Mouse (Mus musculus) C2C12 (cell line): Measurements from ENCODE around the gene Zfp709. TPM values are rescaled to one million over a fixed set of nuclear protein-coding genes. Genes with fewer than 3 reads are reported as not detected.
A peak's percentile ranks its signal among the peaks of the same experiment; 100 is the strongest.
"Not testable (repeated sequence)": the region's sequence is repeated elsewhere in the genome, so short reads cannot be mapped to it uniquely, and the experiment has no call there.

ENCODE experiments used
- H3K27me3 ChIP-seq: one replicate; pipeline ENCODE4 v1.6.1; 2011; ENCODE audit not compliant: control insufficient read depth, insufficient read depth, insufficient read length
- H3K36me3 ChIP-seq: one replicate; pipeline ENCODE4 v1.6.1; 2011; ENCODE audit not compliant: control insufficient read depth, insufficient read depth
- H3K4me3 ChIP-seq: one replicate; pipeline ENCODE4 v1.5.1; 2011; ENCODE audit warnings: mild to moderate bottlenecking, control low read depth; ENCODE audit not compliant: poor library complexity, insufficient read depth, severe bottlenecking
- H3K79me2 ChIP-seq: one replicate; pipeline ENCODE4 v1.6.1; 2011; ENCODE audit not compliant: control insufficient read depth, insufficient read depth
- H3K79me3 ChIP-seq: one replicate; pipeline ENCODE4 v1.6.1; 2011; ENCODE audit warnings: low read depth, control low read depth
- H3ac ChIP-seq: one replicate; pipeline ENCODE3; 2011; ENCODE audit warnings: low read depth; ENCODE audit not compliant: control insufficient read depth, insufficient read length
- CEBPB ChIP-seq: IDR thresholded peaks from one replicate; pipeline ENCODE4 v1.6.1; 2011; ENCODE audit warnings: low read depth, mild to moderate bottlenecking, control low read depth, moderate library complexity
- CTCF ChIP-seq: IDR thresholded peaks from one replicate; pipeline ENCODE4 v1.5.1; 2011; ENCODE audit not compliant: control insufficient read depth, insufficient read depth, insufficient read length
- FOSL1 ChIP-seq: IDR thresholded peaks from one replicate; pipeline ENCODE4 v1.8.0; 2011; ENCODE audit warnings: mild to moderate bottlenecking, low read length; ENCODE audit not compliant: poor library complexity, insufficient read depth, severe bottlenecking
- MAX ChIP-seq: IDR thresholded peaks from one replicate; pipeline ENCODE4 v1.6.1; 2011; ENCODE audit warnings: mild to moderate bottlenecking, control low read depth
- MYOD1 ChIP-seq: IDR thresholded peaks from one replicate; pipeline ENCODE4 v1.6.1; 2011; ENCODE audit warnings: low read depth; ENCODE audit not compliant: control insufficient read depth, insufficient read length
- MYOG ChIP-seq: IDR thresholded peaks from one replicate; pipeline ENCODE4 v1.6.1; 2011; ENCODE audit not compliant: control insufficient read depth, insufficient read length; ENCODE audit errors: extremely low read depth
- USF1 ChIP-seq: IDR thresholded peaks from one replicate; pipeline ENCODE4 v1.6.1; 2011; ENCODE audit warnings: low read depth, mild to moderate bottlenecking, control low read depth, moderate library complexity
- polyA plus RNA-seq: library from polyadenylated mRNA; unstranded; fragments of >200 nt; fragmentation: generic; extraction: Trizol; gene quantifications from one replicate; pipeline ENCODE4 v1.2.1, GENCODE M21; 2012; ENCODE audit warnings: missing spikeins

The Zfp709 gene
- polyA plus RNA-seq, 1 experiment, result 0.33 TPM

DNA sequence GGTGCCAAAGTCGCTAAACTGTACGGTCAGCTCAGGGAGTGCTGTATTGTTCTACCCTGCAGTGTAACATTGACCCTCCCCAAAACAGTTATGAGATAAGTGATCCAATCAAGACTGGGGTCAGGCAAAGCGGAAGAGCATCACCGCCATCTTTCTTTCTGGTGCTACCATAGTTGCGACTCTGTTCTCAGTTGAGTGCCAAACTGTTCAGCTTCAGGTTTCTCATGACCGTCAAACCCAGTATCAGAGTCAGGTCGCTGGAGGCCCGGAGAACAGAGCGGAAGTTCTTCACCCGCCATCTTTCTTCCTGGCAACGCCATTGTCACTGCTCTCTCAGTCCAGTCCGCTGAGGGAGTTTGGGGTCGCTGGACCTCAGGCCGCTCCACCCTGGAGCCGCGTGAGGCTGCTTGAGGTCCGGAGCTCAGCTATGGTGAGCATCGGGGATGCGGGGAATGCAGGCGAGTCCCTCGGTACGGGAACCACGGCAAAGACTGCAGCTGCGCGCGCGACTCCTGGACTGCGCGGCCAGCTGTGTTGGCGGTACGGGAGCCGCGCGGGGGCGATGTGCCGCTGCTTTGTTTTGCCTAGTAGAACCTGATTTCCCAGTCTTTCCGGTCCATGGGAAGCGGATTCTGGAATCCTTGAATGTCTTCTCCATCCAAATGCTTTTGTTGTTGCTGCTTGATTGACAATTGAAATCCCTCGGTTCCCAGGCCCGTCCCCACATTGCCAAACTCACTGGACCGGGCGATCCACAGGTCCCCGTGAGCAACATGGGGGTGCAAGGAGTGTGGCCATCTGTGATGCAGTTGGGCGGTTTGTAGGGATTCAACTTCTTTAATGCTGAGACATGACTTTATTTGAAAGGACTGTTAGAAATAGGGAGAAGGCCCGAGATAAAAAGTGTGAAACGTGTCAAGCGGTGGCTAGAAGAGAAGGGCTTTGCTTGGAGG is 26.8 kb downstream of the Zfp709 start, which contains the start of the genes Zfp882 and Zfp617:
Zfp882 (plus strand) TSS at position 300 of the 953 bp plus-strand sequence.
Zfp617 (plus strand) TSS at position 327 of the 953 bp plus-strand sequence.
- peaks cover 5% of the 10 kb centered on the region for H3K79me2 ChIP-seq
- no peaks in the 10 kb centered on the region for H3K36me3 ChIP-seq
- TF ChIP-seq MYOD1, result no peak
- no peak for TF ChIP-seq MAX
- no peak for TF ChIP-seq USF1
- peak; percentile 62 for TF ChIP-seq CTCF
- H3ac ChIP-seq, result peak within 1 kb of the TSS; percentile 69
- H3K79me3 ChIP-seq, result no peaks in the 10 kb centered on the region
- peak within 1 kb of the TSS; percentile 23 for H3K4me3 ChIP-seq
- H3K27me3 ChIP-seq, result no peaks in the 10 kb centered on the region

DNA sequence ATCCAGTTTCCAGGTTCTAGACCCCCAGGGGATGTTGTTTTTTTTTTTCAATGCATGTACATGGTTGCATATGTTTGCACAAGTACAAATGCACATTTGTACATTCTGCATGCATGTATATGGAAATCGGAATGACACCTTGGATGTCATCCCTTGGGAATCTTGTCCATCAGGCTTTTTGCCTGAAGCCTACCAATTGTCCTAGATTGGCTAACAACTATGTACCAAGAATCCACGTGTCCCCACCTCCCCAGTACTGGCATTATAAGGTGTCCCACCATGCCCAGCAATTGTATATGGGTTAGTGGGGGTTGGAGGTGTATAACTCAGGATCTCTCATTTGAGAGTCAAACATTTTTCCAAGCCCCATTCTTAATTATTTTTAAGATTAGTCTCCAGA is 30.5 kb downstream of the Zfp709 start:
- TF ChIP-seq MYOD1, result no peak
- H3K36me3 ChIP-seq, result no peaks in the 10 kb centered on the region
- H3ac ChIP-seq, result no peak overlapping the region
- H3K79me2 ChIP-seq, result peaks cover 5% of the 10 kb centered on the region
- H3K79me3 ChIP-seq, result no peaks in the 10 kb centered on the region
- H3K27me3 ChIP-seq, result no peaks in the 10 kb centered on the region
- H3K4me3 ChIP-seq, result no peak overlapping the region

DNA sequence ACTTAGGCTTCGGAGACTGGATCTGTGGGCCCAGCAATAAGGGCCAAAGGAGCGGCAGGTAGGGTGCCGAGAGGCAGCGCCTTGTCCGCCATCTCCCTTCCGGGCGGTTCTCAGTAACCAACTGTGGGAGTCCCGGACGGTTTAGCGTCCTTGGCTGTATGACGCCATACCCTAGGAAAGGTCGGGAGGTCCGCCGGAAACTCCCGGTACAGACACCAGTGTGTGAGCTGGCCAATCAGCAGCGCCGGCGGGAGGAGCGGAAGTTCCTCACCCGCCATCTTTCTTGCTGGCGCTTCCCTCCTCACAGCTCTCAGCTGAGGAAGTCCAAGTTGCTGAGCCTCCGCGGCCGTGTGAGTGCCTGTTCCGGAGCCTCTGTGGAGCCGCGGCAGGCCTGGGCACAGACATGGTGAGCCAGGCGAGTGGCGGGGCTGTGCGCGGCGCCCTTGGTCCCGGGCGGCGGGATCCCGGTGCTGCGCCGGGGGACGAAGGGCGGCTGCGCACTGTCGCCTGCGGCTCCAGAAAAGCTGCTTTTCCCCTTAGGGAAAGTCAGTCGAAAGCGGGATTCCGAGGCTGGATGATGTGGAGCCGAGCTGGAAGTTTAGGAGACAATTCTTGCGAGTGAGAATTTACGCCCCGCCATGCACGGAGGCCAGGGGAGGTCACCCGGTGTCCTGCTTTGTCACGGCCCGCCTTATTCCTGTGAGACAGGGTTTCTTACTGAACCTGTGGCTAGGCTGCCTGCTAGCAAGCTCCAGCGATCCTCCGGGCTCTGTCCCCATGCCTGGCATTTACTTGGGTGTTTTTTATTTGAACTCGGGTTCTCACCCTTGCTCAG is 41.0 kb downstream of the Zfp709 start:
- TF ChIP-seq MYOG (no peak), CEBPB (peak; percentile 27)
- Histone ChIP-seq H3K36me3 (peaks cover 15% of the 10 kb centered on the region), H3K79me2 (peaks cover 47% of the 10 kb centered on the region), H3K79me3 (peaks cover 25% of the 10 kb centered on the region), H3K4me3 (peak overlapping the region; percentile 82), H3K27me3 (no peaks in the 10 kb centered on the region), H3ac (peak overlapping the region; percentile 61)

DNA sequence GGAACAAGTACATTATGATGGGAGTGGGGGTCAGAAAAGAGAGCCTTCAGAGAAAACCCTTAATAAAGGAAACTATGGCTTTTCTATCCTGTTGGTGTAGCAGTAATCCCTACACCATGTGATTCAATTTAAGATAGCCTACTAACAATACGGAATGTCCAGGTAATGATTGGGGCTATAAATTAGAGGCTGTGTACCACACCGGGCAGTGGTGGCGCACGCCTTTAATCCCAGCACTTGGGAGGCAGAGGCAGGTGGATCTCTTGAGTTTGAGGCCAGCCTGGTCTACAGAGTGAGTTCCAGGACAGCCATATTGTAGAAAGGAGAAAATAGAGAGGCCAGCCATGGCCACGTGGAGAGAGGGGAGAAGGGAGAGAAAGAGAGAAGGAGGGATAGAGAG is 44.0 kb downstream of the Zfp709 start:
- Histone ChIP-seq H3K79me2 (peaks cover 47% of the 10 kb centered on the region), H3K36me3 (peaks cover 43% of the 10 kb centered on the region), H3K27me3 (no peaks in the 10 kb centered on the region), H3K79me3 (peaks cover 25% of the 10 kb centered on the region), H3ac (no peak overlapping the region), H3K4me3 (no peak overlapping the region)
- no peak for TF ChIP-seq MYOD1
- TF ChIP-seq CTCF, result no peak
- no peak for TF ChIP-seq CEBPB
- no peak for TF ChIP-seq MYOG
- no peak for TF ChIP-seq USF1
- no peak for TF ChIP-seq MAX
- no peak for TF ChIP-seq FOSL1

DNA sequence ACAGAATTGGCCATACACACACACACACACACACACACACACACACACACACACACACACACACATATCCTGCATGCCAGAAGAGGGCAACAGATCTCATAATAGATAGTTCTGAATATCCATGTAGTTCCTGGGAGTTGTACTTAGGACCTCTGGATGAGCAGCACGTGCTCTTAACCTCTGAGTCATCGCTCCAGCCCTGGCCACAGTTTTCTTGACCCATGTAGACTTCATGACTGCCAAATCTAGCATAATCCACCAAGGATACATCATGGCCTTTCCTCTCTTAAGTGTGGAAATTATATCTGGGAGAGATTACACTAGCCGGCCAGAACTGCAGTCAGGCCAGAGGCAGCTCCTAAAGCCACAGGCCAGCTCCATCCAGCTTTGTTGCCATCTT is 44.7 kb downstream of the Zfp709 start:
- Histone ChIP-seq H3K79me3 (peaks cover 25% of the 10 kb centered on the region), H3K79me2 (peaks cover 47% of the 10 kb centered on the region), H3K36me3 (peaks cover 50% of the 10 kb centered on the region), H3ac (no peak overlapping the region), H3K4me3 (no peak overlapping the region), H3K27me3 (no peaks in the 10 kb centered on the region)
- TF ChIP-seq MAX (no peak), CEBPB (no peak), USF1 (peak; percentile 14)

DNA sequence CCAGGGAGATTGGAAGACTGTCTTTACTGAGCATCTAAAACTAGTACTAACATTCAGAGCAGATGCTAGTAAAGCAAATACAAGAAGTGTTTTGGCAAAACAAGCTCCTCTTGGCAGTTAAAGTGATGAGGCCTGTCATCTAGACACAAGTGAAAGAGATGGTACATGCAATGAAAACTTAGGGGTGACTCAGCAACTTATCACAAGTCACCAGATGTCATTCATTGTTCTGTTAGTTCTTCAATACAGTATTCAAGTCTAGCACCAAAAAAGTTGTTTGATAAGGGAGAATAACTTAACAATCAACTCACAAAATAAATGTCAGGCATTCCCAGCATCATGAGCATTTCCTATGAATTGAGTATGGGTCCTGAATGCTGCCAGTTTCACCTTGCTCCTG is 46.0 kb downstream of the Zfp709 start:
- Histone ChIP-seq H3ac (no peak overlapping the region), H3K27me3 (no peaks in the 10 kb centered on the region), H3K79me2 (peaks cover 47% of the 10 kb centered on the region), H3K4me3 (no peak overlapping the region), H3K36me3 (peaks cover 54% of the 10 kb centered on the region), H3K79me3 (peaks cover 25% of the 10 kb centered on the region)
- TF ChIP-seq FOSL1, result no peak
- no peak for TF ChIP-seq MYOD1
- TF ChIP-seq MYOG, result no peak
- TF ChIP-seq CEBPB, result no peak
- TF ChIP-seq USF1, result no peak
- no peak for TF ChIP-seq MAX
- TF ChIP-seq CTCF, result no peak

DNA sequence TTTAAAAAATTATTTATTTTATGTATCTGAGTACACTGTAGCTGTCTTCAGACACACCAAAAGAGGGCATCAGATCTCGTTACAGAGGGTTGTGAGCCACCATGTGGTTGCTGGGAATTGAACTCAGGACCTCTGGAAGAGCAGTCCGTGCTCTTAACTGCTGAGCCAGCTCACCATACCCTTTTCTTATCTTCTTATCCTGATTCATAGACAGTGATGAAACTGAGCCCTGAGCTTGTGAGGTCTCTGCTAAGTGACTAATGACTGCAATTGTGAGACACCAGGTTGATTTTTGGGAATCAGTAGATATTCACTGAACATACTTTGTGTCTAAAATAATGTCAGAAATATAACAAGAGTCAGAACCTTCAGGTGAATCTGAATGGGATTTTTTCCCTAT is 56.2 kb downstream of the Zfp709 start:
- H3K79me2 ChIP-seq, H3K4me3 ChIP-seq, H3K36me3 ChIP-seq, H3K27me3 ChIP-seq, H3ac ChIP-seq, H3K79me3 ChIP-seq: not testable (repeated sequence)
